ENCODE assay signal across 8 mouse cellular contexts in genomic region chr12:86889103-86889644, GRCm38 (mm10). TPM values are rescaled to one million over a fixed set of nuclear protein-coding genes. Genes with fewer than 3 reads are reported as not detected.
DNase-seq lines count a peak whose midpoint lies in the region; ATAC-seq and TF ChIP-seq lines count a peak whose summit lies in the region.

No protein-coding gene starts in this region.

- H3K36me3 ChIP-seq in spleen, adult 2 months (ENCODE audit: control insufficient read depth, insufficient read depth, low read length), result no peaks in the 10 kb centered on the region
- H3K36me3 ChIP-seq in forebrain, embryonic 13.5 days (ENCODE audit: poor library complexity, severe bottlenecking), result no peaks in the 10 kb centered on the region
- no peaks in the 10 kb centered on the region for H3K36me3 ChIP-seq in kidney, embryonic 16.5 days (ENCODE audit: insufficient read depth, low read length)

- TF ChIP-seq CTCF in spleen, adult 2 months (IDR thresholded peaks at IDR 0.05; ENCODE audit: extremely low read depth, insufficient read depth, insufficient read length, insufficient replicate concordance), result no peak

- H3K4me3 ChIP-seq in spleen, adult 2 months (ENCODE audit: extremely low read depth, insufficient read depth, insufficient read length), result peak overlapping the region; percentile 12; the same call in 1 of the 2 replicates
- H3K4me3 ChIP-seq in forebrain, embryonic 13.5 days, result no peak overlapping the region
- peak overlapping the region; percentile 39 for H3K4me3 ChIP-seq in kidney, embryonic 16.5 days (ENCODE audit: low read length)

- H3K27ac ChIP-seq in spleen, adult 2 months (ENCODE audit: insufficient read depth, low read length), result peak overlapping the region; percentile 97
- peak overlapping the region; percentile 99 for H3K27ac ChIP-seq in forebrain, embryonic 13.5 days
- peak overlapping the region; percentile 100 for H3K27ac ChIP-seq in kidney, embryonic 16.5 days (ENCODE audit: low read length)

- no peak for ATAC-seq in forebrain, embryonic 13.5 days
- ATAC-seq in kidney, embryonic 16.5 days (ENCODE audit: low FRiP score, low TSS enrichment), result no peak
- no peak for ATAC-seq in inflammation-experienced regulatory T-cells, adult 6 months
- no peak for ATAC-seq in frontal cortex, adult (ENCODE audit: low TSS enrichment)

- no peaks in the 10 kb centered on the region for H3K9me3 ChIP-seq in forebrain, embryonic 13.5 days (replicated peaks)
- no peaks in the 10 kb centered on the region for H3K9me3 ChIP-seq in kidney, embryonic 16.5 days (ENCODE audit: low read length)

- H3K9ac ChIP-seq in forebrain, embryonic 13.5 days, result peak overlapping the region; percentile 8; the same call in 1 of the 2 replicates
- peak overlapping the region; percentile 50 for H3K9ac ChIP-seq in kidney, embryonic 16.5 days (replicated peaks; ENCODE audit: low read length)

- no peak for DNase-seq in spleen, adult 2 months (ENCODE audit: low read depth in 1 of 2, low spot score in 2 of 2)
- DNase-seq in spleen, postnatal 36 days (ENCODE audit: low spot score in 2 of 2), result no peak
- peak; percentile 85 for DNase-seq in lung, postnatal 36 days
- no peak for DNase-seq in ovary, adult 18-20 months (ENCODE audit: low spot score)

- no peak for TF ChIP-seq POLR2A in spleen, adult 2 months (IDR thresholded peaks at IDR 0.05; ENCODE audit: low read depth, low read length)

- 17% methylated on average over 7 of the region's 7 CpGs for WGBS in spleen, adult 2 months
- WGBS in forebrain, embryonic 13.5 days, result 12% methylated on average over 7 of the region's 7 CpGs
- WGBS in kidney, embryonic 16.5 days, result 10% methylated on average over 7 of the region's 7 CpGs

- peaks cover 35% of the 10 kb centered on the region for H3K4me1 ChIP-seq in spleen, adult 2 months (ENCODE audit: control insufficient read depth, insufficient read depth, insufficient read length)
- H3K4me1 ChIP-seq in forebrain, embryonic 13.5 days, result peaks cover 93% of the 10 kb centered on the region
- H3K4me1 ChIP-seq in kidney, embryonic 16.5 days (ENCODE audit: insufficient read depth, low read length), result peaks cover 87% of the 10 kb centered on the region

- peak overlapping the region; percentile 56 for H3K4me2 ChIP-seq in forebrain, embryonic 13.5 days
- peak overlapping the region; percentile 45 for H3K4me2 ChIP-seq in kidney, embryonic 16.5 days (replicated peaks; ENCODE audit: low read depth, low read length)

- no peaks in the 10 kb centered on the region for H3K27me3 ChIP-seq in spleen, adult 2 months (ENCODE audit: control insufficient read depth, insufficient read depth, low read length)
- H3K27me3 ChIP-seq in forebrain, embryonic 13.5 days, result no peaks in the 10 kb centered on the region
- H3K27me3 ChIP-seq in kidney, embryonic 16.5 days (ENCODE audit: insufficient read depth, low read length), result no peaks in the 10 kb centered on the region

RNA-seq across cellular contexts. Expression of gene Irf2bpl, which starts 4.6 kb away (rescaled TPM):
- polyA plus RNA-seq in spleen, adult 2 months (2012; rRNA removed), result 33.2 and 50.3 TPM in 2 replicates
- polyA plus RNA-seq in forebrain, embryonic 13.5 days (2015; fragmentation: Nextera tagmentation; extraction: Ambion mirVana), result 54.2 and 54.8 TPM in 2 replicates
- 30.3 and 30.4 TPM in 2 replicates for polyA plus RNA-seq in kidney, embryonic 16.5 days (2015; fragmentation: Nextera tagmentation; extraction: Ambion mirVana)
- polyA plus RNA-seq in inflammation-experienced regulatory T-cells, adult 6 months (2017; shearing (Covaris generic)), result 10 to 100 TPM in 1 of 3 experiments, 1 to 10 TPM in 2; 8.0 to 14.6 (median 9.4) TPM

RNA-seq across cellular contexts. Expression of gene Cipc, which starts 57.7 kb away (rescaled TPM):
- polyA plus RNA-seq in spleen, adult 2 months (2012; rRNA removed), result 24.2 and 31.1 TPM in 2 replicates
- polyA plus RNA-seq in forebrain, embryonic 13.5 days (2015; fragmentation: Nextera tagmentation; extraction: Ambion mirVana), result 46.1 and 53.1 TPM in 2 replicates
- polyA plus RNA-seq in kidney, embryonic 16.5 days (2015; fragmentation: Nextera tagmentation; extraction: Ambion mirVana), result 24.0 and 24.9 TPM in 2 replicates
- polyA plus RNA-seq in inflammation-experienced regulatory T-cells, adult 6 months (2017; shearing (Covaris generic)), result 10 to 100 TPM; 20.2 to 29.2 (median 28.3) TPM
